Mouse (Mus musculus) retina, embryonic 14.5 days (tissue): ENCODE results near the gene Mprip.
"Not testable (repeated sequence)": the region's sequence is repeated elsewhere in the genome, so short reads cannot be mapped to it uniquely, and the experiment has no call there.

ENCODE experiments used
- DNase-seq: peaks from one replicate; pipeline ENCODE4 v3.0.0-alpha.2; 2015; ENCODE audit warnings: low spot score

Mprip gene

GRCm38 (mm10) chr11:59661005-59661404, at the start of gene Mprip:
TSS of gene Mprip (plus strand) at chr11:59661305.
- DNase-seq = no peak

GRCm38 (mm10) chr11:59611646-59612045, 49.5 kb upstream of the Mprip start:
- no peak for DNase-seq

- DNase-seq = peak; percentile 34
These were observed 47.0 kb upstream of the Mprip start for GRCm38 (mm10) chr11:59614120-59614519.

GRCm38 (mm10) chr11:59616986-59617385, 44.1 kb upstream of the Mprip start:
- not testable (repeated sequence) for DNase-seq

GRCm38 (mm10) chr11:59622214-59622613, 38.9 kb upstream of the Mprip start:
- no peak for DNase-seq

- DNase-seq = peak; percentile 69
These were observed 37.0 kb upstream of the Mprip start for GRCm38 (mm10) chr11:59624017-59624630.

GRCm38 (mm10) chr11:59626192-59626591, 34.9 kb upstream of the Mprip start:
- DNase-seq = no peak

GRCm38 (mm10) chr11:59628177-59628576, 32.9 kb upstream of the Mprip start:
- no peak for DNase-seq

GRCm38 (mm10) chr11:59629871-59630270, 31.2 kb upstream of the Mprip start:
- DNase-seq = no peak

GRCm38 (mm10) chr11:59631980-59632379, 29.1 kb upstream of the Mprip start:
- DNase-seq = no peak

GRCm38 (mm10) chr11:59633037-59633436, 28.1 kb upstream of the Mprip start:
- DNase-seq = peak; percentile 82

GRCm38 (mm10) chr11:59634001-59634660, 27.0 kb upstream of the Mprip start:
- DNase-seq = no peak

- no peak for DNase-seq
These were observed 25.8 kb upstream of the Mprip start for GRCm38 (mm10) chr11:59635251-59635795.

GRCm38 (mm10) chr11:59635821-59636694, 25.0 kb upstream of the Mprip start:
- DNase-seq = no peak

GRCm38 (mm10) chr11:59636695-59637414, 24.2 kb upstream of the Mprip start:
- DNase-seq = no peak

GRCm38 (mm10) chr11:59639957-59640643, 21.0 kb upstream of the Mprip start:
- no peak for DNase-seq

- DNase-seq = no peak
These were observed 19.9 kb upstream of the Mprip start for GRCm38 (mm10) chr11:59641227-59641626.

GRCm38 (mm10) chr11:59642420-59642819, 18.7 kb upstream of the Mprip start:
- no peak for DNase-seq

GRCm38 (mm10) chr11:59645036-59645435, 16.1 kb upstream of the Mprip start:
- no peak for DNase-seq

- no peak for DNase-seq
These were observed 12.0 kb upstream of the Mprip start for GRCm38 (mm10) chr11:59649058-59649457.

GRCm38 (mm10) chr11:59653003-59653402, 8.1 kb upstream of the Mprip start:
- no peak for DNase-seq
